Mouse (Mus musculus) cortical plate, adult 2 months (tissue): ENCODE data around the gene Ankib1.

Experiments
- CTCF ChIP-seq: fragments of 200-500 bp; IDR thresholded peaks from 2 replicates; pipeline ENCODE4 v1.5.1; 2011; ENCODE audit warnings: mild to moderate bottlenecking, control low read depth, low read length; ENCODE audit not compliant: insufficient read depth; ENCODE audit errors: extremely low read depth
- POLR2A ChIP-seq: fragments of 200-500 bp; IDR thresholded peaks from 2 replicates; pipeline ENCODE4 v1.6.1; 2011; ENCODE audit warnings: mild to moderate bottlenecking, low read length, control low read depth; ENCODE audit not compliant: insufficient read depth; ENCODE audit errors: extremely low read depth

GRCm38 (mm10) chr5:3646991-3647707 is 155.6 kb downstream of the Ankib1 start:
- TF ChIP-seq CTCF (peak; percentile 61), POLR2A (no peak)
